Mouse (Mus musculus) mouse trophoblast stem cell (cell line): ENCODE measurements around the gene Cped1.

Experiments
- in situ Hi-C, 2 experiments: fragments of 300-500 bp; cut with MseI, MboI; formaldehyde crosslinking; loops; 2 replicates in 1 of 2; 3 replicates in 1 of 2; pipeline ENCODE4 v1.15.1; 2025

The Cped1 gene

GRCm38 (mm10) chr6:22072737-22073136 lies 87.0 kb downstream of the Cped1 start:
- in situ Hi-C loops = loop anchor here (5.0 to 10.0 kb wide), 3 partner anchors 88 to 288 kb away; partner anchors contain the start of gene Cped1 (in 2 of the 2)

DNA sequence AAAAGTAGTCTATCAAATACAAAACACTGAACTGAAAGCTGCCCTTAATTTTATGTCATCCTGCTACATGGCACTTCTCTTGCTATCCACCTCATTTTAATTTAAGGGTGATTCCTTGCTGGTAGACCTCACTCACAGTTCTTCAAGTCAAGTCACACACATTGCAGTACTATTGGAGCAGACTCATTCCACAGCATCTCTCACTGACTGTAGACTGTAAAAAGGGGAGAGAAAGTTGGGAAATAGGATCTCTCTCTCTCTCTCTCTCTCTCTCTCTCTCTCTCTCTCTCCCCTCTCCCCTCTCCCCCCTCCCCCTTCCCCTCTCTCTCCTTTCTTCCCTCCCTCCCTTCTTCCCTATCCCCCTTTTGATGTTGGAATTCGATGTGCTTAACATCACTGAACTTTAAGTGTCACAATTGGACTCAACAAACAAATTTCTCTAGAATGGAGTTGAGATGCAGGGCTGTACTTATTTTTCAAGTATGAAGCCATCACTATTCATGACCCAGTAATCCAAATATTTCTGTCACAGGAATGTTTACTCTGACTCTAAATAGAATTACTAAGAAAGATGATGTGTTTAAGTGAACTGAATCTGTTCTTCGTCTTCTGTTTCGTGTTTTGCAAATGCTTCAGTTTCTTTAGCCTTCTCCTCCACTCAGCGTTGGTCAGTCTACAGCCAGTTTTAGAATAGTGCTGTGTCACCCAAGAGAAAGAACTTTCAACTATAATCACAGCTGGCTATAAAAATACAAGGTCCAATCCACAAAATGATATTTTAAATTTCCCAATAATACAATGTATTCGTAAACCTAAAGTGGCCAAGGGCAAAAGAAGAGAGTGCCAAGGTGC lies 88.7 kb downstream of the Cped1 start:
- in situ Hi-C loops = loop anchor here (5.0 to 10.0 kb wide), 3 partner anchors 90 to 290 kb away; partner anchors contain the start of gene Cped1 (in 2 of the 2)

DNA sequence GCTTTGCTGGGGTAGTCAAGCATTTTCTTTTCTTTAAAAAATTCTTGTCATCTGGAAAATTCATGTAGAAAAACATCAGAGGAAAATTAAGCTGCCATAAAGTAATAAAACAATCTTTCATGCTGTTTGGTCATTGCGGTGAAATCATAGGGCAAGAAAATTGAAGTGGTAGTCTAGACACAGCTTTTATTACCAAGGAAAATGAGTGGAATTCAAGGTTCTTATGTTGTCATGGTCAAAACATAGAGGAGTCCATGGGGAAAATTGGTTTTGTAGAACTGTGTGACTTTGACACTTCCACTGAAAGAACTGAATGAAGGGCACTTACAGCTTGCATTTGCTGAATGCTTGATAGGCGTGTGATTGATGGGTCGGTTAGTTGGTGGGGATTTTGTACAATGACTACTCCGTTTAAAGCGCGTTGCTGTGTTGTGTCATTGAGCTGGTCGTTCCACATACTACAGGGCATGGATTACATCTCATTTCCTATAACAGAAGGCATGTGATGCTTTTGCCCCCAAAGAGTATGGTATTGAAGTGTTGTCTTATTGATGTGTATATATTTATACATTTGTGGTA lies 93.1 kb downstream of the Cped1 start:
- in situ Hi-C loops = loop anchor here (10.0 kb wide), 2 partner anchors 94 to 294 kb away; partner anchors contain the start of gene Cped1 (in 2 of the 2)

GRCm38 (mm10) chr6:22086056-22086455 lies 100.3 kb downstream of the Cped1 start:
- in situ Hi-C loops = no loop called here

- in situ Hi-C loops = no loop called here
Measured at GRCm38 (mm10) chr6:22088346-22089064, 102.8 kb downstream of the Cped1 start.

GRCm38 (mm10) chr6:22091773-22092172 lies 106.1 kb downstream of the Cped1 start:
- in situ Hi-C loops = no loop called here

GRCm38 (mm10) chr6:22093792-22094191 lies 108.1 kb downstream of the Cped1 start:
- in situ Hi-C loops = no loop called here

DNA sequence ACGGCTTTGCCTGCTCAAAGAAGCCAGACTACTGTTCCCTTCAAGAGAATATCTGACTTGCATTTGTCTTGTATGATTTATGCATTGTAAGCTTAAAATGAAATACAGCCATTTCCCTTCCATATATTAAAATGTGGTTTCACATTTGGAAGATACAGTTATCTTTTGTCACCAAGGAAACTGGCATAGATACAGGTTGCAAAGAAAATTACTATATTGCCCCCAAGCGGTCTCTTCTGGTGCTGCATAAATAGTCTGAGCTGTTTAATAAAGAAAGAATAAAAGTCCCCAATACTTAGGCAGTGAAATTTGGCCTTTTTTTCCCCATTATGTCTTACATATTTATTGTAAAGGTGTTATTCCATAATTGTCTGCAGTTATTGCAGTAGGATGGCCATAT lies 112.0 kb downstream of the Cped1 start:
- in situ Hi-C loops = no loop called here

- in situ Hi-C loops = loop anchor here in 1 of 2 experiments (25.0 kb wide), 1 partner anchor 187 kb away; the partner anchor contains the start of gene Wnt16
Measured at GRCm38 (mm10) chr6:22099832-22100231, 114.1 kb downstream of the Cped1 start.

- in situ Hi-C loops = loop anchor here in 1 of 2 experiments (25.0 kb wide), 1 partner anchor 185 kb away; the partner anchor contains the start of gene Wnt16
Measured at GRCm38 (mm10) chr6:22101939-22102338, 116.2 kb downstream of the Cped1 start.

- in situ Hi-C loops = loop anchor here in 1 of 2 experiments (25.0 kb wide), 1 partner anchor 185 kb away; the partner anchor contains the start of gene Wnt16
Measured at GRCm38 (mm10) chr6:22102752-22103151, 117.0 kb downstream of the Cped1 start.

- in situ Hi-C loops = loop anchor here in 1 of 2 experiments (25.0 kb wide), 1 partner anchor 184 kb away; the partner anchor contains the start of gene Wnt16
Measured at GRCm38 (mm10) chr6:22103713-22104112, 118.0 kb downstream of the Cped1 start.

- in situ Hi-C loops = loop anchor here in 1 of 2 experiments (25.0 kb wide), 1 partner anchor 183 kb away; the partner anchor contains the start of gene Wnt16
Measured at GRCm38 (mm10) chr6:22104211-22104610, 118.5 kb downstream of the Cped1 start.

- in situ Hi-C loops = loop anchor here in 1 of 2 experiments (25.0 kb wide), 1 partner anchor 173 kb away; the partner anchor contains the start of gene Wnt16
Measured at GRCm38 (mm10) chr6:22114079-22114478, 128.4 kb downstream of the Cped1 start.

DNA sequence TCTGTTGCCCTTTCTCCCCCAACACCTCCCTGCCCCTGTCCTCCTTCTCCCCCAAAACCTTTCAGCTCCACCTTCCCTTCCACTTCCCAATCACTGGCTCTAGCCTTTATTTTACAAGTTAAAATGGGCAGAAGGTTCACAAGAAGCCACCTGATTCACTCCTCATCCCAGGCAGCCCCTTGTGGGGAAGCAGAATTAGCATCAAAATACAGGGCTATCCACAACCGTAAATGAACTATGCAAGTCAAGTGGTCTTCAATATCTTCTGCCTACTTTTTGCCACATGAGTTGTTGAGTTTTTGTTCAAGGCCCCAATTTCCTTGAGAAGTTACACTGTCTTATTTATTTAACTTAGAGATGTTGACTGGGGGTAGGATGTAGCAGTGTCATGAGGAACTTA lies 131.0 kb downstream of the Cped1 start:
- in situ Hi-C loops = loop anchor here in 1 of 2 experiments (25.0 kb wide), 1 partner anchor 171 kb away; the partner anchor contains the start of gene Wnt16

- in situ Hi-C loops = loop anchor here (5.0 to 25.0 kb wide), 3 partner anchors 165 to 370 kb away; partner anchors contain the start of gene Wnt16 (in 1 of the 2)
Measured at GRCm38 (mm10) chr6:22122080-22122479, 136.4 kb downstream of the Cped1 start.

GRCm38 (mm10) chr6:22122693-22123092 lies 137.0 kb downstream of the Cped1 start:
- in situ Hi-C loops = loop anchor here (5.0 to 25.0 kb wide), 3 partner anchors 165 to 370 kb away; partner anchors contain the start of gene Wnt16 (in 1 of the 2)

DNA sequence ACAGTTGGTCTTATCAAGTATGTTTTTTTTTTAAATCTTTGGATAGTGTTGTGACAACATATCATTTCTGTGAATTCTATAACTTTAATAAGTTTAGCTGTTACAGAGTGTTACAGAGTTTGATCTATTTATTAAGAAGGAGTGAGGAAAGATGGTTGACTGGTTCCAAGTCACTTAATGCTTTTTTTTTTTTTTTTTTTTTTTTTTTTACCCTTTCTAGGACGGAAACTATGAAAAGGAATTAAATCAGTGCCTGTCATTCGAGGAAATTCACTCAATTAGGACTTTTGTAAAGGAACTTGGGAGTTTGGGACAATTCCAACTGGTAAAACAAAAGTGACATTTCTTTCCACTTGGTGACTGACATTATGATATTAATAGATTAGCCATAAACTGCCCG lies 137.6 kb downstream of the Cped1 start:
- in situ Hi-C loops = loop anchor here (5.0 to 25.0 kb wide), 3 partner anchors 164 to 369 kb away; partner anchors contain the start of gene Wnt16 (in 1 of the 2)

GRCm38 (mm10) chr6:22124575-22125330 lies 139.0 kb downstream of the Cped1 start:
- in situ Hi-C loops = loop anchor here (5.0 to 25.0 kb wide), 3 partner anchors 163 to 368 kb away; partner anchors contain the start of gene Wnt16 (in 1 of the 2)

DNA sequence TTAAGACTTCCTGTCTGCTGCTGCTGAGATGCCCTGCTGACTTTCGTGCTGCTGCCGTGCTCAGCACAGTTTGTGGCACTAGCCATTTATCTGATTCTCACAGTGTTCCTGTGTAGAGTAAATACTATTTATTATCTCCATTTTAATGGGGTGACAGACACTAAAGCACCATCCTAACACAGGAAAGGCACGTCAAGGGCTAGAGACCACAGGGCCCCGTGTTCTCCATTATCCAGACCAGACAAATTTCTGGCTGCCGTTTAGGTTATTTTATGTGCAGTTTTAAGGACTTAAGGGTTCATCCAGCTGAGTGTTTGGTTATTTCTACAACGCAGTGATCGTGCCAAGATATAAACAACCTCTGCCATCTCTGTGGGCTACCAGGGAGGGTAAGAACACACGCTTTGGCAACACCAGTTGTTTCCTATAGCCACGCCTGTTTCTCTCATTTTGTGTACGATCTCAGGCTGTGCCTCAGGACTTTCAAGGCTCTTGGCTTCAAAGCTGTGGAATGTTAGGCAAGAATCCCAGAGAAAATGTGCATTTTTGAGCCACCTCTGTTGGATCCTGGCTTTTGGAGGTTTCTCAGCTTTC lies 149.4 kb downstream of the Cped1 start:
- in situ Hi-C loops = no loop called here
